Mouse (Mus musculus): ENCODE data around the gene Apol8.

DNA sequence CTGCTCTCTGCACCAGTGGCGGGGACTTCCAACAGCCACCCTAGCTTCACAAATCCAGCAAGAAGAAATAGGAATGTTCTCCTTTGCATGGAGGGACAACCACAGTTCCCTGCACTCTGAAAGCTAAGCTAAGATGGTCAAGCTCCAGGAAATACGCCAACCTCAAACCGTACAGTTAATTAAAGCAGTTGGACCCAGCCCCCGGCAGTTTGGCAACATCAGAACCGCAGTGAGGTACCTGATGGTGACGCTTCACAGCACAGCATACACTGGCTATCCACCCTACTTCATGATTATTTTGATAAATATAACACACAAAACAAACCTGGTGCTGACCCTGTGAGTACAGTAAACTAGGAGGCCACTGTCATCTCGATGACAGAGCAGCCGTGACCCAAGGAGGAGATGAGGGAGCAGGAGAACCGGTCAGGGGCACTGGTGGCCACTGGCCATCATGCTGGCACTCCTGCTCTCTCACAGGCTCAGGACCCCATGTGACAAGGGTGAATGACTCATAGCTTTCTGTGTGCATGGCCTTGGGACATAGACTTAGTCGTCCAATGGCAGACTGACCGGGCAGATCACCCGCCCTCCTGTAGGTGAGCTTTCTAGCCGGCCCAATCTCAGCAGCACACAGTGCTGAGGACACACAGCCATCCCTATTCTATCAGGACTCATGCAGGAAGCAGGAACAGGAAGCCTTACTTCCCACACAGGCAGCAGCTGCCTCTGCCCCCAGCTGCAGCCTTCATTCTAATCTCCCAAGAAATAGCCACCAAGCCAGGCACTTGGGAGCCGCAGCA lies 41.0 kb upstream of the Apol8 start:
- no peak for TF ChIP-seq CTCF (IDR thresholded peaks at IDR 0.05; ENCODE audit: borderline replicate concordance, insufficient read depth, low read length)
- no peak for TF ChIP-seq POLR2A (IDR thresholded peaks at IDR 0.05; ENCODE audit: low read depth, low read length)

Measured in embryonic fibroblast, embryonic 13.5 days (primary cell).